Mouse (Mus musculus) frontal cortex, postnatal 10 days (tissue): ENCODE data around the gene Mycbp2.
A peak's percentile ranks its signal among the peaks of the same experiment; 100 is the strongest.

ENCODE experiments used
- DNase-seq, 2 experiments: peaks; one replicate each; pipeline ENCODE4 v3.0.0; 2022; ENCODE audit warnings: low spot score in 2 of 2, mixed read lengths in 1 of 2

Mycbp2 gene

DNA sequence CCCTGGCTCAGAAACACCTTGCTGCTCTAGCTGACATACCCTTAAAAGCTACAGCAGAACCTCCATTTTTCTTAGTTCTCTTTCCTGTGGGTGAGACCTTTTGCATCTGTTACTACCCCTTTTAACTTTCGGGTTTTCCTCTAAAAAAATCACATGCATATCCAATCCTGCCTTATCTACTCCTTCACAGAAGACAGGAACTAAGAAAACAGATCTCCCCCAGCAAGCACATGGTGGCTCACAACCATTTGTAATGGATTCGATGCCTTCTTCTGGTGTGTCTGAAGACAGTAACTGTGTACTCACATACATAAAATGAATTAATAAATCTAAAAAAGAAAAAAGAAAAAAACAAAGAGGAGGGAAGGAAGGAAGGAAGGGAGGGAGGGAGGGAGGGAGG lies 87.9 kb downstream of the Mycbp2 start:
- DNase-seq = no peak

DNA sequence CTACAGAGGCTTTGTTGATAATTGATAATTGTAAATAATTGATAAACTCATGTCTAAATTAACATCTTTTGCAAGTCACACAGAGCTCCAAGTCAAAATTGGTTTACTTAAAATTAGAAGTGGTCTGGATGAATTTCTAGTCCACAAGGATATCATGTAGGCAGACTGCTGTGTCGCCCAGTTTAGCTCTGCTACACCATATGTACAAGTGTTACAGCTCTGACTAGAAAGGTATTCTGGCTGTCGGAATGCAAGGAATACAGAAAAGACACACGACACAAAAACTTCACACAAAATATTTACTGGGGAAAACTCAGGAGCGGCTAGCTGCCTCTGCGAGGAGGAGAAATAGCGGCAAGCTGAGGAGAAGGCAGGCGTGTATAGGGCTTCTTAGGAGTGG lies 89.7 kb downstream of the Mycbp2 start:
- no peak for DNase-seq

GRCm38 (mm10) chr14:103254311-103254710 lies 92.3 kb downstream of the Mycbp2 start:
- no peak for DNase-seq

DNA sequence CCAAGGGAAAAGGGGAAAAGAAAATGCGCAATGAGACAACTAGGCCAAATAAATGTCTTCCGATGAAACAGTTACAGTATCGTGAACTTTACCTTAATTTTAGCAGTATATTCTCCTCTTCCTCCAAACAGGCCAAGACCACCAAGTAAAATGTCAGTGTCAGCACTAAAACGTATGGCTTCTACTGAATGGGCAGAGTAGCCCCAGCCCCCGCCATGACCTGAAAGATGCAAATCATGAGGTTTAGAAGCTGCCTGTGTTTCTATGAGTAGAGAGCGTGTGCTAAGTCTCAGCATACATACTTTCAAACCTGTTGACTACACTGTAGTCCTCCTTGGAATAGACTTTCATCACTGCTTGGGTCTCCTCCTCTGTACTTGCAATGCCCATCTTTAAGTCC lies 104.6 kb downstream of the Mycbp2 start:
- DNase-seq = no peak

DNA sequence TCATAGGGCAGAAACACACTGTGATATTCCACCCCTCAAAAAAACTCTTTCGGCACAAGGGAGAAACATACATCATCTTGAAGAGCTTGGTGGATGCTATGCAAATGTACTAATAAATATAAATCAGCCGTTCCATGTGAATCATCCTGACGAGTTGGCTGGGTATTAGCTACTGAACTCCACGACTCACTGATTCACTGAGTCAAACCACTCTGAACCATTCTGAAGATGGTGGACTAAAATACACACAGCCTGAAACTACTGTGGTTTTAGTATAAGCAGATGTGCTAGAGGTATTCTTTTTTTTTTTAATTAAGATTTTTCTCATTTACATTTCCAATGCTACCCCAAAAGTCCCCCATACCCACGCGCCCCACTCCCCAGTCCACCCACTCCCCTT lies 111.8 kb downstream of the Mycbp2 start:
- no peak for DNase-seq

- no peak for DNase-seq
Measured at GRCm38 (mm10) chr14:103233640-103234593, 112.7 kb downstream of the Mycbp2 start.

- no peak for DNase-seq
Measured at GRCm38 (mm10) chr14:103222356-103222755, 124.3 kb downstream of the Mycbp2 start.

DNA sequence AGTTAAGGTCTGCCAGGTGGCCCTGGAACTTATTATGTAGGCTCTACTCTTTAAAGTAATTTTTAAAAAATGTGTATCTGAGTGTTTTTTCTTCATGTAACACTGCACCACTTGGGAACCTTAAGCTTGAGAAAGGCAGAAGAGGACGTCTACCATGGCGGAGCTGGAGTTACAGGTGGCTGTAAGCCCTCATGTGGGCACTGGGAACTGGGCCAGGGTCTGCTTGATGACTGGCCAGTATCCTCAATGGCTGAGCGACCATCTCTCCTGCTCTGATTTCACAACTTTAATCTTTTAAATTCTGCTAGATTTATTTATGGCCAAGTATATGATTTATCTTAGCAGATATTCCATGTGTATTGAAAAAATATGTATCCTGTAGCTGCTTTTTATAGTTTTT lies 124.9 kb downstream of the Mycbp2 start:
- DNase-seq = no peak

DNA sequence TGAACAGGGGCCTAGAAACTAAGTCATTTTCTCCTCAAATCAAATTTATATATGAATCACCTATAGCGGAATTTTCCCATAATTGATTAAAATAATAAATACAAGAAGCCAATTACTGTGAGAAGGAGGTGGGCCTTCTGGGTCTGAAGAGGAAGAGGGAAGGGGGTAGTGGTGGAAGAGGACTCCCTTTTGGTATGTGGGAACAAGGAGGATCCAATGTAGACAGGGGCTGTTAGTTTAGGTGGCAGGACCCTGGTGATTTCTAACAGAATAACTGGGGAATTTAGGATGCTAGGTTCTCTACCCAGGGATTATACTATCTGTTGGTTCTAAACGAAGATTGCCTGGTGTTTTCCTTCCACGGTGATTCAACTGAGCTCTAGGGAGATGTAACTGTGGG lies 130.3 kb downstream of the Mycbp2 start:
- DNase-seq = no peak

DNA sequence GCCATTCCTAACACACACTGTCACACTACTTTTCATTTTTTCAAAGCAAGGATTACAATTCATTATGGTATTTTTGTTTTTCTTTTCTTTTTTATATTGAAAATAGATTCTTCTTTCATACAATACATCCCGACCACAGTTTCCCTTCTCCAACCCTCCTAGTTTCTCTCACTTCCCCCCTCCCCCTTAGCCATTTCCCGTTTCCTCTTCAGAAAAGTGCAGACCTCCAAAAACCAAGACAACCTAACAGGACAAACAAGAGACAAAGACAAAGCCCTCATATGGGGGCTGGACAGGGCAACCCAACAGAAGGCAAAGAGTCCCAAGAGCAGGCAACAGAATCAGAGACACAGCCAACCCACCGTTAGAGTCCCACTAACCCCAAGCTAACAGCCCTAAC lies 160.0 kb downstream of the Mycbp2 start:
- DNase-seq = no peak

DNA sequence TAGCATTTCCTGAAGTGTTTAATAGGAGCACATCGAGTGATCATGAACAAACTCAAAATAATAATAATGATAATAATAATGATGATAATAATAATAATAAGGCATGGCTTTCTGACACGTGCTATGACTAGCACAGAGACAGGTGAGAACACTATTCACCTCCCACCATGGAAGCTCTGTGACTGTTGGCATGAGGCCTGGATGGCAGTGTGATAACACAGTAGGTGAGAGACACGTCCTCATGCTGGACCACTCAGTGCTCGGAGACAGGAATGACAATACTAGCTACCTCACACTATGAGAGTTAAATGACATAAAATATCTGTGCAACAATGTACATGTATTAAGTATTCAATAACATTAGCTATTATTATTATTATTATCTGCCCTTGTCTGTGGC lies 160.5 kb downstream of the Mycbp2 start:
- no peak for DNase-seq

GRCm38 (mm10) chr14:103180096-103180495 lies 166.5 kb downstream of the Mycbp2 start:
- no peak for DNase-seq

DNA sequence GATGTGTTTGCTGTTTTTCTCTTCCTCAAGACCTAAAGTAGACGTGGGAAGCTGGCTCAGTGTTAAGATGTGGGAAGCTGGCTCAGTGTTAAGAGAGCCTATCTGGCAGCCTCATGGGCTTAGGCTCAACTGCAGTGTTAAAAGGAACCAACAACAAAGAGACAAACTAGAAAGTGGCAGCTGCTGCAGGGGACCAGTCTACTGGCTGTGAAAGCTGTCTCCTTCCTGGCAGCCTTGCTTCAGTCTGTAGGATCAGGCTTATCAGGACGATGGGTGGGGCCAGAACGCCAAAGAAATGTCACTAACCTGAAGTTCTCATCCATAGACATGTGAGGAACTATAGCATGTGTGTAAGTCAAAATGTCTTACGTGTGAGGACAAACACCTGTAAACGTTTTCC lies 183.7 kb downstream of the Mycbp2 start:
- DNase-seq = no peak

DNA sequence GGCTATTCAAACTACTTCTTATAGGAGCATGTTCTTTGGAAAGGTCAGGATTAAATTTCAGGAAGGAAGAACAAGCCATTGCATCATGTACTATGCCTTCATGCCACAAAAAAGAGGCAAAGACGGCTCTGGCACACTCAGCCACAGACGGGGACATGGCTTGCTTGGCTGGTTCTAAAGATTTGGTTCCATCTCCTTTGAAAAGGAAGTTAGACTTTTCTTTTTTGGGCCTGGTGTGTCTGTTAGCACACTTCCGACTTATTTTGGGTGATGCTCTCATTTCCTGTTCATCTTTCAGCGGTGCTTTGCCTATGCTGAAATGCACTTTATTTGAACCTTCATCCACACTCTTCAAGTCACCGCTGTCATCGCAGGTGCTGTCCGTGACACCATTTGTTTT lies 190.9 kb downstream of the Mycbp2 start:
- DNase-seq = no peak

DNA sequence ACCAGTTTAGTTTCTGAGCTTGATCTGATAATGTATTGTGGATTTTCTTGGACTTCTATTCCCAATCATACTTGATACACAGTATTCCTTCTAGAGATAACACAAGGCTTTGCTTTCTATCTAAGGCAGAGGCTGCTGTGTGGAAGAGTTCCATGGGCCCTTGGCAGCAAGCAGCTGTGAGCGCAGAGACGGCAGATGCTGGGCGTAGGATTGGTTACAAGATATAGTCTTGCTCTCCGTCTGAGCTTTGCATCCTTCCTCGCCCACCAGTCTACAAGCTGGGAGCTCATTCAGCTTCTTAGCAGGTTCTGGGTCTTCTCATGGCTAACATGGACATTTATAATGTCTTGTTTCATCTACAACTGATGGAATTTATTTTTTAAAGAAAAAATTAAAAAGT lies 196.5 kb downstream of the Mycbp2 start:
- DNase-seq = no peak

DNA sequence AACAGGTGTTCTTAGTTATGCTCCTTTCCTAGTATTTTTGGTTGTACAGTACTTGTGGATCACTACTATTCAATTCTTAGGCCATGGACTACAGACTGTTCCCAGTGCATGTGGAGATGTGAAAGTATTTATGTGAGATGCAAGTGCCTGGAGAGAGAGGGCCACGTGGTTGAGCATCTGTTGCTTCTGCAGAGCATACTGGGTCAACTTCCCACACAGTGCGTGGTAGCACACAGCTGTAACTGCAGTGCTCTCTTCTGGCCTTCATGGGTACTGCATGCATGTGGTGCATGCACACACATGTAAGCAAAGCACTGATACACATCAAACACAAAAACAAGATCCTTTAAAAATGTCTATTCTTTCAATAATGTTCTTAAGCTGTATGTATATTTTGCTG lies 214.6 kb downstream of the Mycbp2 start:
- peak in 1 of 2 experiments; percentile 36 for DNase-seq

GRCm38 (mm10) chr14:103125756-103126155 lies 220.9 kb downstream of the Mycbp2 start:
- no peak for DNase-seq

DNA sequence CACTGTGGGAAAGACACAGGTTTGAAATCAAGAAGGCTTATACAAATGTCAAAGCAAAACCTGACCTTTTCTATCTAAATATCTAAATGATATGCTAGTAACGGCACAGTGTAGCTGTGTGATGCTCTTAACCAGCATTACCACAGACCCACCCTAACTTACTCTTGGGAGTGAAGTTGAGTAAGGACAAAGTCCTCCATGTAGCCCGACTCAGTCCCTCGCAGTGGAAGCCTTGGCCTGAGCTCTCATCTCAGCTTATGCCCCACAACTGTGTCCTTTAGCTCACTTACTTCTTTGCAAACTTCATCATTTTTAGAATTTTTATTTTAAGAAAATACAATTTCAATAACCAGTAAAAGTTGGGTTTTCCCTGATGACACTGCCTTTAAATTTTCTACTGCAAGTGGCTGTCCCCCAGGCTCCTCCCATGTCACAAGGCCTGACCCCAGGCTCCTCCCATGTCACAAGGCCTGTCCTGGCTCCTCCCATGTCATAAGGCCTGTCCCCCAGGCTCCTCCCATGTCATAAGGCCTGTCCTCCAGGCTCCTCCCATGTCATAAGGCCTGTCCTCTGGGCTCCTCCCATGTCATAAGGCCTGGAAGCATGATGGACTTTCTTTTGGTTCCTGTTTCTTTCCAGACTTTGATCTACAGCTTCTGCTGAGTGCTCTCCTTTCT lies 231.5 kb downstream of the Mycbp2 start:
- no peak for DNase-seq

GRCm38 (mm10) chr14:103112606-103113363 lies 233.8 kb downstream of the Mycbp2 start:
- no peak for DNase-seq

DNA sequence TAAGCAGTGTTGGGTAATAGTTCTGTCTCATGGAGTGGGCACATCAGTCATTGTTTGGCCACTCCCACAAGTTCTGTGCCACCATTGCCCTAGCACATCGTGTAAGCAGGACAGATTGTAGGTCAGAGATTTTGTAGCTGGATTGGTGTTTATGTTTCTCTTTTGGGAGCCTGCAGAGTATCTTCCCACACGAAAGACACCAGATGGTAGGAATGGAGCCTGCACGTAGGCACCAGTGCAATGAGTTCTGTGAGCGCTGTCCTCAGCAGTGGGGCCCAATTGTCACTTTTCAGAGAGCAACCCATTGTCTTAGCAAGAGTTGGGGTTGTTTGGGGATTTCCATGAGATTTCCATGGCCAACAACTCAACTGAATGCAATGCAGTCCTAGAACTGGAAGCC lies 236.6 kb downstream of the Mycbp2 start:
- no peak for DNase-seq

DNA sequence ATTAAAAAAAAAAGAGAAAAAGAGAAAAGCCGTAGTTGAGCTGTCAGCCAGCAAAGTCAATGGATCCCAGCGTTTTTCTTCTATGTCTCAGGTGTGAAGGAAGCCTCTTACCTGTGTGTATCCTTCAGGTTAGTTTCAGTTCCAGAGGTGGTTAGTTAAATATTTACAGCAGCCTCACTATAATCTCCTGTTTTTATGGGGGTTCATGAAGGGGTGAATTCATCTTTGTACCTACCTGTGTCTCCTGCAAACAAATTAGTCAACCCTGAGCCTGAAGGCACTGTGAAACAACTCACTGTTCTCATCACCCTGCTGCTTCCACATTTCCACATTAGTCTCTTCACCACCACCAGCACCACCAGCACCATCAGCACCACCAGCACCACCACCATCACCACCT lies 240.3 kb downstream of the Mycbp2 start:
- no peak for DNase-seq

- DNase-seq = no peak
Measured at GRCm38 (mm10) chr14:103102731-103103335, 243.8 kb downstream of the Mycbp2 start.
